Mouse (Mus musculus) cerebellum, adult 9-10 months (tissue): ENCODE measurements around the gene Gtf2h5.

Experiments used
- DNase-seq: peaks from one replicate; pipeline ENCODE4 v3.0.0; 2022

Gene Gtf2h5

DNA sequence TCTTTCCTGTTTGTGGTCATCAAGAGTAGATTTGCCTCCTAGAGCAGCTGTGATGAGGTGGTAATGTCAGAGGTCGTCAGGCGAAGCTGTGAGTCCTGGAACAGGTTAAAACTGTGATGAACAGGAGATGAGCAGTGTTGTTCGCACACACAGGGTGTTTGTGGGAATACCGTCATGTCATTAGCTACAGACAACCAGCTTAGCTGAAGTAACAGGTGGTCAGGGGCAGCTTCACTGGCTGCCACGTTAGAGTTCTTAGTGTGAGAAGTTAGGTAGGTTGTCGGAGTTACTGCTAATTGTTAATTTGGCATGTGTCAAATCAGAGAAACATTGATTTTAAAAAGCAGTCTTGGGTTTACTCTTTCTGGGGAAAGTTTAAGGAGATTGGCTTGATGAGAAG lies 34.1 kb downstream of the Gtf2h5 start:
- DNase-seq = peak; percentile 19

- peak; percentile 20 for DNase-seq
Measured at GRCm38 (mm10) chr17:6115085-6115484, 35.5 kb downstream of the Gtf2h5 start.

DNA sequence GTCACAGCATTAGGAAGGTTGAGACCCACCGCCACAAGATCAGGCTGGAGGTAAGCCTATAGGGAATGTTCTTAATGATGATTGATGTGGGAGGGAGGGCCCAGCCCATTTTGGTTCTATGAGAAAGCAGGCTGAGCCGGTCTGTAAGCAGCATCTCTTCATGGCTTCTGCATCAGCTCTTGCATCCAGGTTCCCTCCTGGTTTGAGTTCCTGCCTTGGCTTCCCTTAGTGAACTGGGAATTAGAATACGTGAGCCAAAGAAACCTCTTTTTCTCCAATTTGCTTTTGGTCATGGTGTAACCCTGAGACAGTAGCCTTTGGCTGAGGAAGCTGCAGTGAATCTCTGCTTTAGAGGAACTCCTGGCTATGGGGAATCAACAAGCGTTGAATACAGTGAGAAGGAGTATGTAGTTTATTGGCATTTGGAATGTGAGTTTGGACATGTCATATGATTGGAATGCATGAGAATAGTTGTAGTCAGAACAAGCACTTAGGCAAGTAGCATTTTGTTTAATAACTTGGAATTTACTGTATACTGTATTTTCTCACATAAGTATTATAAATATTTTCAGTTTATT lies 37.7 kb downstream of the Gtf2h5 start:
- DNase-seq = no peak

- no peak for DNase-seq
Measured at GRCm38 (mm10) chr17:6117917-6118316, 38.3 kb downstream of the Gtf2h5 start.

DNA sequence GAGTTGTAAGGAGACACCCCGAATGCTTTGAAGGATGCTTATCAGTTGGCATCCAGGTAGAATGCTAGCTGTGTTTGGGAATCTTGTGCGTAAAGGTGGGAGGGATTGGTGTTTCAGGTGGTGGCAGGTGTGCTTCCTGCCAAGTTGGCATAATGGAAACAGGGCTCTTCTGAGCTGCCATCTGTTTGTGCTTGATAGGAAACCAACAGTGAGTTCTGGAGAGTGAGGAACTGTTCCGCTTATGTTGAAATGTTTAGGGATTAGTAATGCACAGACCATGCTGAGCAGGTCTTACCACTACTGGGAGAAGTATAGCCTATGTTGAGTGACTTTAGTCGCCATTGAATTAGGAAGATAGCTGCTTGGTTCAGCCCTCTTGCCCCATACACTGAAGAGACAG lies 39.3 kb downstream of the Gtf2h5 start:
- DNase-seq = peak; percentile 95

DNA sequence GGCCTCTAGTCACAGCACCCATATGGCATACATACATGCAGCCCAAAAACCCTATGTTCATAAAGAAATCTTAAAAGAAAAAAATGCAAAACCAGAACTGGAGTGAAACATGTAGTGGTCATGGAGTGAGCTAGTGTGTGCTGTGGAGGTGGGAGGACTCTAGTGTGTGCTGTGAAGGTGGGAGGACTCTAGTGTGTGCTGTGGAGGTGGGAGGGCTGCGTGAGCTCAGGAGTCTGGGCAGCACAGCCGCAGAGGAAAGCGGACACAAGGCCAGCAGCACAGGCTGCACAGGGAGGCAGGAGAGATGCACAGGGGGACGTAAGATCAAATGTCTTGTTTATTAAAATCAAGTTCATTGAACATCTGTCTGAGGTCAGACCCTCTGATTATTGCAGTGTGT lies 44.2 kb downstream of the Gtf2h5 start:
- DNase-seq = no peak

GRCm38 (mm10) chr17:6125441-6125840 lies 45.9 kb downstream of the Gtf2h5 start:
- DNase-seq = no peak

DNA sequence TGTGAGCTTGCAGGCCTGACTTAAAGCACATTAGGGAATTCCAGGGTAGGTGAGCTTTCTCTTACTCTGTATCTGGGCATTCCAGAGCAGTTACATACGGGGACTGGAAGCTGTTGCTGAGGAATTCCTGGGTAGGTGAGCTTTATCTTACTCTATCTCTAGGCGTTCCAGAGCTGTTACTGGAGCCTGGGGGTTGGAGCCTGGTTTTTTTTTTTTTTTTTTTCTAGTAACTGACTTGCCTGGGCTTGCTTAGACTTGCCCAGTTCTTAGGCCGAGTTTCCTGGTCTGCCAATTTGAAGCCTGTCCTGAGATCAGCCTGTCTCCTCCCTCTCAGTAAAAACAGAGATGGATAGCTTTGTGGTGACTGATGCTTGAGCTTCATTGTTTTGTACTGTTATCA lies 48.5 kb downstream of the Gtf2h5 start:
- no peak for DNase-seq

GRCm38 (mm10) chr17:6129361-6129760 lies 49.8 kb downstream of the Gtf2h5 start:
- DNase-seq = peak; percentile 95

DNA sequence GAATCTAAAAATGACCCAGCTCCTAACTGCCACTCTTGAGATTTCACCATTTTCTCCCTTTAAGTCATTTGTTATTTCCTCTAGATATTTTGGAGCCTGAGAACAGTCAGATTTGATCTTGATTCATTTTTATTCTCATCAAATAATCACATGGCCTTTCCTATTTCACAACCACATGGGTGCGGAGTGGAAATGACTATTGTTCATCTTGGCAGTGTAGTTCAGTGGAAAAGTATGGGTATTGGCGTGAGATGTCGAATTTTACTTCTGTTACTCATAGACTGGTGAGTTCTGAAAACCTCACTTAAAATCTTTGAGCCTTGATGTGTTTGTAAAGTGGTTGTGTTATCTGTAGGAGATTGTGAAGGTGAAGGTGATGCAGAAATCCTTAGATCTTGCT lies 51.5 kb downstream of the Gtf2h5 start:
- DNase-seq = peak; percentile 33
